In genomic region chr13:42103486-42104166, GRCm38 (mm10) we compare ENCODE assay signal across 8 mouse cellular contexts. TPM values are rescaled to one million over a fixed set of nuclear protein-coding genes. Genes with fewer than 3 reads are reported as not detected.
A peak's percentile ranks its signal among the peaks of the same experiment; 100 is the strongest.
DNase-seq lines count a peak whose midpoint lies in the region; ATAC-seq and TF ChIP-seq lines count a peak whose summit lies in the region.

No protein-coding gene starts in this region.

- WGBS in heart, postnatal 0 days, result 78% methylated on average over 11 of the region's 11 CpGs
- WGBS in hindbrain, embryonic 15.5 days, result 42% methylated on average over 11 of the region's 11 CpGs

- no peak for TF ChIP-seq EP300 in heart, postnatal 0 days (IDR thresholded peaks at IDR 0.05; ENCODE audit: low read depth)

- peak overlapping the region; percentile 22; the same call in 1 of the 2 replicates for H3K4me2 ChIP-seq in heart, postnatal 0 days (ENCODE audit: low read depth, low read length)
- H3K4me2 ChIP-seq in hindbrain, embryonic 15.5 days, result peak overlapping the region; percentile 53

- H3K4me1 ChIP-seq in heart, postnatal 0 days (ENCODE audit: control insufficient read depth, insufficient read depth), result peaks cover 39% of the 10 kb centered on the region
- H3K4me1 ChIP-seq in hindbrain, embryonic 15.5 days (replicated peaks), result peaks cover 40% of the 10 kb centered on the region

- no peak for ATAC-seq in heart, postnatal 0 days (ENCODE audit: insufficient read depth, low read depth)
- peak; percentile 50; the same call in 1 of the 2 replicates for ATAC-seq in hindbrain, embryonic 15.5 days (ENCODE audit: low FRiP score, low read depth)

- H3K27me3 ChIP-seq in heart, postnatal 0 days (ENCODE audit: control insufficient read depth, insufficient read depth, low read length), result no peaks in the 10 kb centered on the region
- H3K27me3 ChIP-seq in hindbrain, embryonic 15.5 days, result no peaks in the 10 kb centered on the region

- no peaks in the 10 kb centered on the region for H3K9me3 ChIP-seq in heart, postnatal 0 days (replicated peaks; ENCODE audit: control insufficient read depth, low read length)
- no peaks in the 10 kb centered on the region for H3K9me3 ChIP-seq in hindbrain, embryonic 15.5 days

- no peak for TF ChIP-seq CTCF in heart, postnatal 0 days (IDR thresholded peaks at IDR 0.05; ENCODE audit: low read depth)

- no peak overlapping the region for H3K9ac ChIP-seq in heart, postnatal 0 days (replicated peaks; ENCODE audit: low read depth, low read length)
- H3K9ac ChIP-seq in hindbrain, embryonic 15.5 days, result peak overlapping the region; percentile 30; the same call in 1 of the 2 replicates

- H3K27ac ChIP-seq in heart, postnatal 0 days (ENCODE audit: low read depth), result peak overlapping the region; percentile 26; the same call in 1 of the 2 replicates
- peak overlapping the region; percentile 83 for H3K27ac ChIP-seq in hindbrain, embryonic 15.5 days (replicated peaks)

- no peak overlapping the region for H3K4me3 ChIP-seq in heart, postnatal 0 days (ENCODE audit: low read depth, low read length)
- peak overlapping the region; percentile 28 for H3K4me3 ChIP-seq in hindbrain, embryonic 15.5 days

- no peaks in the 10 kb centered on the region for H3K36me3 ChIP-seq in heart, postnatal 0 days (replicated peaks; ENCODE audit: control insufficient read depth, insufficient read depth, low read length)
- no peaks in the 10 kb centered on the region for H3K36me3 ChIP-seq in hindbrain, embryonic 15.5 days

- DNase-seq in heart, postnatal 0 days (ENCODE audit: low spot score), result no peak
- DNase-seq in heart, adult 8-10 months (ENCODE audit: low spot score), result no peak
- DNase-seq in T-cell, adult 2 months (ENCODE audit: low spot score), result peak; percentile 47
- peak; percentile 79 for DNase-seq in naive thymus-derived CD4-positive, alpha-beta T cell, adult 2 months (ENCODE audit: low read depth)
- no peak for DNase-seq in left cerebral cortex, adult 18-20 months (ENCODE audit: low spot score in 2 of 2)
- no peak for DNase-seq in gastrocnemius, adult 8-10 months (ENCODE audit: low spot score in 2 of 2)
- DNase-seq in layer of hippocampus, adult 9-11 months, result no peak

RNA-seq across cellular contexts. Expression of gene Hivep1, which starts 51.8 kb away (rescaled TPM):
- total RNA-seq in heart, postnatal 0 days (2014; rRNA removed; ENCODE audit: low replicate concordance), result 14.0 and 33.5 TPM in 2 replicates
- polyA plus RNA-seq in heart, postnatal 0 days (2015; fragmentation: Nextera tagmentation; extraction: Ambion mirVana), result 3.7 and 4.1 TPM in 2 replicates
- 10 to 100 TPM; 21.0 to 26.3 (median 25.3) TPM for total RNA-seq in heart, adult 8-10 months (2022)
- polyA plus RNA-seq in hindbrain, embryonic 15.5 days (2015; fragmentation: Nextera tagmentation; extraction: Ambion mirVana), result 16.6 and 18.9 TPM in 2 replicates
- total RNA-seq in left cerebral cortex, adult 18-20 months (2021), result 10 to 100 TPM; 69.0 to 78.6 TPM
- total RNA-seq in gastrocnemius, adult 8-10 months (2022), result 10 to 100 TPM in 3 of 4 experiments, 1 to 10 TPM in 1; 8.3 to 16.7 (median 12.6) TPM

Comparison
In these comparisons a context has a peak if more than half of its experiments do, and no peak if none do; other contexts are left out.
1. DNase-seq: peak in T-cell, adult 2 months (single experiment) and naive thymus-derived CD4-positive, alpha-beta T cell, adult 2 months (single experiment); none in heart, postnatal 0 days (single experiment), heart, adult 8-10 months (single experiment), left cerebral cortex, adult 18-20 months (0 of 2), gastrocnemius, adult 8-10 months (0 of 2) and layer of hippocampus, adult 9-11 months (single experiment).